Mouse (Mus musculus) urinary bladder, postnatal 36 days (tissue): ENCODE measurements around the gene Mthfs.
"Not testable (repeated sequence)": the region's sequence is repeated elsewhere in the genome, so short reads cannot be mapped to it uniquely, and the experiment has no call there.

Source experiments
- DNase-seq, 2 experiments: peaks; one replicate each; pipeline ENCODE4 v3.0.0; 2022; ENCODE audit warnings: low spot score in 2 of 2, mixed read lengths in 1 of 2

Mthfs gene

DNA sequence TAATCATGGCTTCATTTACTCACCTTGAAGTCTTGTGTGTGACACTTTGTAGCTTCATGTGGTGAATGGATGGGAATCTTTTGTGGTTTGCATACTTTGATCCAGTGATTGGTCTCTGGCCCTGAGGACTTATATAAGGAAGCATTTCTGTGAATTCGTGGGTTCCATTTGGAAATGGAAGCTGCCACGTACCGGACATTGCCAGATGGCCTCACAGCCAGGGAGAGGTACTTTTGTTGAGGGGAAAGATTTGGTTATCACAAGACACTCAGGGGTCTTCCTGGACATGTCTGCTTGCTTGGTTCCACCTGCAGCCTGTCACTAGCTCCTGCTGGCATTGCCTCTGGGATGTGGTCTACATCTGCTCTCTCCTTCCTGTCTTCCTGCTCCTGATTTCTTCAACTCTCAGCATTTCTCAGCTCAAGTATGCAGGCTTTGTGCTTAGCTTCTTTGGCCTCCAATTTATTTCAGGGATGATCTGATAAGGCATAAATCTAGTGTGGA is 30.1 kb downstream of the Mthfs start:
- DNase-seq: not testable (repeated sequence)

DNA sequence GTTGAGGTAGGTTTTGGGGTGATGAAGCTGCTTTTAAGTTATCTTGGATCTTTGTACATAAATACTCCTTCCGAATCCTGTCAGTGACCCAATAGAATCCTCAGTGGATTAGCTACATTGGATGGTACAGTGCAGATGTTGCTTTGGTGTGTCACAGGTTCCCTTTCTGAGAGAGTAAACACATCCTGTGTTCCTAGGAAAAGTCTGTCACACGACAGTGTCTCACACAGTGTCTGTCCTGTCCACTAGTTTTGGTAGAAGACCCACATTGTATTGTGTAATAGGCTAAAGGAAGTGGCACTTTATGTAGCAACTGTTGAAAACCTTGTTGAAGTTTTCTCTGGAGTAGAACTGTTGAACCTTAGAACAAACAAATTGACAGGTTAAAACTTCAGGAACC is 42.9 kb downstream of the Mthfs start:
- DNase-seq: no peak

DNA sequence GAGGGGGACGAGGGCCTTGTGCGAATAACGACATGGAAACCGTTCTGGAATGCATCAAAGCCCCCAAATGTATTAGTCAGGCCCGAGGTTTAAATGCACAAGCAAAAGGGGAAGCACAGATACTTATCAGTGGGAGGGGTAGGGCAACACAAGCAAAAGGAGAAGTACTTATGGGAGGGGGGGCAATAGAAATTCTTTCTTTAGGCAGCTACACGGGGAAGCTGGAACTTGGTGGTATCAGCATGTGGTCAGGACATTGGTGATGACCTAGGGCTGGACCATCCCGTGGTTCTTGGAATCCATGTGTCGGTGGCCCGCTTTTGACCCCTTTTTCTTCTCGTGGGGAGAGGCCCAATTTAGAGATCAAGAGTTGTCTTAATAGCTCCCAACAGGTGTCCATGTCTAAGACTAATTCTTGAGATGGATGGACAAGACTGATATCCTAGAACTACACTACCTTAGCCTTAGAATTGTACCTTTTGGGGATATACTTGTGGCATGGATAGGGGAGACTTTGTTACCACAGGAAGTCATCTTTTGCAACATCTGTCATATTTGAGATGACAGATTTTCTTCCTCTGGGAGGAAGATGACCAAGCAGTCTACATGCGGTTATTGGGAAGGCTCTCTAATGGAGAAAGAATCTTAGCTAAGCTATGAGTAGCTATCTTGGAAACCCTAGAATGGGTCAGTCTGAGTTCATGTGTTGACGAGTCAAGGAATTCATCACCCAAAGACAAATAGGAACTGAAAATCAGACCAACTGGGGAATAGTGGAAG is 46.3 kb downstream of the Mthfs start:
- no peak for DNase-seq

DNA sequence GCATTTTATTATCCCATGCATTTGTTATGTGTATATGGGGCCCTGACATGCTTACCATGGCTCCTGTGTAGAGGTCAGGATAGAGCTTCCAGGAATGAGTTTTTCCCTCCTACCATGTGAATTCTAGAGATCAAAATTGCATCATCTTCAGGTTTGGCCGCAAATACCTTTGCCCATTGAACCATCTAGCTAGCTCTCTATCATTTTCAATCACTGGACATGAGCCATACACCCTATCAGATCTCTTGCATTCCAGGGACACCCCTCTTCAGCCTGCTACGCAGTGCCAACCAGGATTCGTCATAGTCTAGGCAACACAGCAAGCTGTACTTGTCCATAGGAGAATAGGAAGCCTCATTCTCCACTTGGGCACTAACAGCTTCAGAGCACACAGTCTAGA is 53.5 kb downstream of the Mthfs start:
- no peak for DNase-seq

DNA sequence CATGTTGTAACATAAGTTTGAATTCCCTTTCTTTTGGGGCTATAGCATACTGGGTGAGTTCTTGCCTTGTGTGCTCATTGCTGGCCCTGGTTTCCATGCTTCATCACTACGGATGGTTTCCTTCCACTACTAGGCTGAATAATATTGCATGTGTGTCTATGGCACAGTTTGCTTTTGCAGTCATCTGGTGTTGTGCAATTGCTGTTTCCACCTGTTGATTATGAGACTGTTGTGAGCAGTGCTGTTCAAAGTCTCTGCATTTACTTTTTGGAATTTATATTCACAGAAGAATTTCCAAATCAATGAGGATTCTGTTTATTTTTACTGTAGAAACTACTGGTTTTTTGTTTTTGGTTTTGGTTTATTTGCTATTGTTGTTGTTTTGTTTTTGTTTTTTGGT is 54.1 kb downstream of the Mthfs start:
- no peak for DNase-seq

DNA sequence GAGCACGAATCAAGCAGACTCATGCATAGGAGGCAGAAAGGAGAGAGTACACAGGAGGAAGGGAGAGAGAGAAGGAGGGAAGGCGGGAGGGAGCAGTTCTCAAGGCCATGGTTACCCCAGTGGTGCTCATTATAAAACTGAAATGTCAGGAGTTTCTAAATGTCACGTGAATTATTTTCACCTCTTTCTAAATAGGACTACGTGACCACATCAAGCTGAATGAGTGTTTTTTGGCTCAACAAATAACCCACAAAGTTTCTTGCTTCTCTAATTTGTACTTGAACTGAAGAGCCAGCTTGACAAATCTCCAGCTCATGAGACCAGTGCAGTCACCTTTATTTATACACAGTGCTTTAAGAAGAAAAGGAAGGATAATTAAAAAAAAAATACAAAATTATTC is 56.6 kb downstream of the Mthfs start:
- DNase-seq: no peak

DNA sequence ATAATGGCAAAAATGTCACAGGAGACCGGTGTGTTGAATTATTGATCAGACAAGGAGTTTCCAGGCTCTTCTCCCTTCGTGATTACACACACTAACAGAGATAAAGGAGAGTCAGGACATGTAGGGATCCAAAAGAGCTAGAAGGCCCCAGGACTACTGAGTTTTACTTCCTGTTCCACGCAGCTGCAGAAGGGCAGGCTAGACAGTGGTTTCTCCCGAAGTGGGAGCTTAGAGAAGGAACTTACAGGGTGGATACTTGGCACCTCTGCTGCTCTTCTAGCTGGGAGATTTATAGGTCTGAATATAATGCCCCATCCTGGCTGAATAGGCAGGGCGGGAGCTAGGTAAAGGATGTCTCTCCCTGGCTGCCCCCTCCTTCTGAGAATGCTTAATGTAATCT is 57.1 kb downstream of the Mthfs start:
- no peak for DNase-seq

DNA sequence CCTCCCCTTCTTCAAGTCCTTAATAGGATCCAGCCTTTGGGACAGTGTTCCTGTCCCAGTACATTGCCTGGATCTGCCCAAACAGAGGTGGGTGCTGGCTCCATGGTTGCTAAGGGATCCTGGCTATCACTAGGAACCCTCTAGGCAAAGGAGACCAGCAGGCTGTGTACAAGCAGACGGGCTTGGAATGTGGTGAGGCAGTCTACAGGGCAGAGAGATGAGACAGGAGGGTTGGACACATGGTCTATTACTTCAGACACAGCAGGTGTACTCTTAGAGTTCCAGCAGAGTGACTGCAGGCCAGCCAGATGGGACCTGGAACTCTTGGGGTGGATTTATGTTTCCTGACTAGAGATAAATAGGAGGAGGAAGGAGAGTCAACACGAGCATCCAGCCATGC is 59.9 kb downstream of the Mthfs start:
- DNase-seq: no peak

DNA sequence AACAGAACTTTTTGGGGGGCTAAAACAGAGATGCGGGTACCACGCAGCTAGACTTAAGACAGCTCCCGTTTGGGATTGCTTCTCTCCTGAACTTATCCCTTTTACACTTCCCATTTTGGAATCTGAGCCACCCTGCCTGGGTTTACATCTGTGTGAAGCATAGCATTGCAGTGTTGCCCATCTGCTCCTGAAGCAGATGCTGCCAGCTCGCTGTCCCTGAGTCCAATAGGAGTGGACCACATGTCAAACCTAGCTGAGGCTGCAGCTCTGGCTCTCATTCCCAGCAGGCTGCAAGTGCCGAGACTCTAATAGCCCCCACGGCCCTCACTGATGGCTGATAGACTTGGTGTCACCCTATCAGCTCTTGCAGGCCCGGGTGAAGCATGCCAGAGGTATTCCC is 63.3 kb downstream of the Mthfs start:
- DNase-seq: no peak

DNA sequence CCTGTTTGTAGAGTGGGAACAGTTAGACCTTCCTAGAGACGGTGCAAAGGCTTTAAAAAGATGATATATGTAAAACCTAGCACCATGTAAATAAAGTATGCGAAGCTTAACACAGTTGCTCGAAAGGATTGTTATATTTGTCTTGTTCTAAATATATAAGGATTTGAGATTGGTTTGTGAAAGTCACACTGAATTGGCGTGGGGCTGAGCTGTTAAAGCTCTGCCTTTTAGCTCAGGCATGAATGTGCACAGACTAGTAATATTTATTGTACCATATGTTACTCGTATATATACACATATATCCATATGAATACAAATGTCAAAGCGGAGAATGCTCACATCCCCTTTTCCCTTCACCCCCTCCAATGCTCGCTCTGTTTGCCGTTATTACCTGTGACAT is 67.7 kb downstream of the Mthfs start:
- DNase-seq: no peak

DNA sequence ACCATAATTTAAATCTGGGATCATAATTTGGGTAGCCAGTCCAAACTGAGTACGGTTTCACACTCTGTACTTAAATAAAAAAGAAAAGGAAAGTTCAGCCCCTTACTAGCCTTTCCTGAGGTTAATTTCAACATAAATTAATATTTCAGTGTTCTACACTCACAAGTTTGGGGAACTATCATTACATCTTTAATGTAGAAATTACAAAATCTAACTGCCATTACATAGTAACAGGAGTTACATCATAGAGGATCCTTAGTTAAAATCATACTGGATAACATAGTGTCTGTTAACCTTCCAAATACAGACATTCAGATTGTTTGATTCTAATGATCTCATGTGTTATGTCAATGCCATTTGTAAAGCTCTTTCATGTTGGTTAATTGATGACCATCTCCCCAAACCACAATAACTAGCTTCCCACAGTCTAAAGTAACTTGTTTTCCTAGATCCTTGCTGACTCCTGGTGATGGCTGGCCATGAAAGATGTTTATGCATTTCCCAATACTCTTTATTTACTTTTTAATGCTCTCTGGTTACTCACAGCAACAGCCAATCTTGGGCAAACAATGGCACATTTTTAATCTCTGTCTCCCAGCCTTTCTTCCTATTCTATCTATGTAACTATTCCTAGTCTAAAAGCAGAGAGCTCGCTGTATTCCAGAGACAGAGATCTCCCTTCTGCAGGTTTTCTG is 72.0 kb downstream of the Mthfs start:
- DNase-seq: no peak

DNA sequence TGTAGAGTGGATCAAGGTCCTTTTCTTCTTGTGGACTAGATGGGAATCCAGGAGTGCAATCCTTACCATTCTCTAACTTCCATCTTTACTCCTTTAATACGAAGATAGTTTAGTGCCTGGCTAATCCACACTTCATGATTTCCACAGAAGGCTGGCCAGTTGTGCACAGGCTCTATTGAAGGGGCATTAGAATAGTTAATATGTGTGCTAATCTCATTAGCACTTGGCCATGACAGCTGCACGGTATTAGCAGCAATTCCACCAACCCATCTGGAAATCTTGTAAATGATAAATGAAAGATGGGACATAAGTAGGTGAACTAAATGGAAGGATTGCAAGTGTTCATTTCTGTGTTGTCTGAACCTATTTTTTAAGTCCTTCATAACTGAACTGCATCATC is 77.6 kb downstream of the Mthfs start:
- no peak for DNase-seq

DNA sequence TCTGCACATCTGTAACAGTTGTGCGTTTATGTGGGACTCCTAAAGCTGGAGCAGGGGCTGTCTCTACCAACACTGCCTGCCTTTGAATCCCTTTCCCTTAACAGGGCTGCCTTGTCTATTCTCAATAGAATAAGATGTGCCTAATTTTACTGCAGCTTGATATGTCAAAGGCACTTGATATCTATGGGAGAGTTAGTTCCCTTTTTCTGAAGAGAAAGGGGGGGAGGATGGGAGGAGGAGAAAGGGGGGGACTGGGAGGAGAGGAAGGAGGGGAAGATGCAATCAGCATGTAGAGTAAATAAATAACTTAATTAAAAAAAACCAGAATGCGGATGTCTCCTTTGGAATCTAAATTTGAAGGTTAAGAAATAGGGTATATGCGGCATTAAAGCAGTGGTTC is 82.9 kb downstream of the Mthfs start:
- DNase-seq: no peak

DNA sequence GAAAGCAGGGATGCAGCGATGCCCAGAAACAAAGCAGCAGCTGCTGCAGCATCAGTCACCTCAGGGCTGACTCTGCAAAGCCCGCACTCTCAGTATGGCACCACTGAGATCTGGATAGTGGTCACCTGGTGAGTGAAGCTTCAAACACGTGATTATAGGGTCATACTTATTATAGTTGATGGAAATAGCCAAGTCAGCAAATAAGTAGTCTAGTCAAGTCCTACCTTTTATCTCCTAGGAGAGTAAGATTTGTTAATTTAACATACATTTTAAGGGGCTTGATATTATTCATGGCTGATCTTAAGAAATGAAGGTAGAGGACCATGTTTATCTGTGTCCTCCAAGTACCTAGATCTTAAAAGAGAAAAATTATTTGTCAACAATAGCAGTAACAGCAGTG is 83.6 kb downstream of the Mthfs start:
- no peak for DNase-seq

DNA sequence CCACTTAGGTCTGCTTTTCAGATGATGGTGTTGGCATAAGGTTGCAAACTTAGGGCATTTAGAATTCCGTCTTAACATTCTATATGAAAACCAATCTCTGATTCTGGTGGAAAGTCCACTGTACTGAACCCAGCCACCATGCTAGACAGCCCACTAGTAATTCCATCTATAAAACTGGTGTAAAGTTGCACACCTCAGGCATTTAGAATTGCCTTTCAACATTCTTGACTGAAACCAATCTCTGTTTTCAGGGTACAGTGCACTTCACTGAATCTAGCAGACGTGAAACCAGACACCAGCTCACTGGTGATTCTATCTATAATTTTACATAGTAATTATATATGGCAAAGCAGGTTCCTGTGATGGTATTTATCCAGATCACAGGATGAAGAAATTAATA is 95.2 kb downstream of the Mthfs start:
- DNase-seq: no peak

DNA sequence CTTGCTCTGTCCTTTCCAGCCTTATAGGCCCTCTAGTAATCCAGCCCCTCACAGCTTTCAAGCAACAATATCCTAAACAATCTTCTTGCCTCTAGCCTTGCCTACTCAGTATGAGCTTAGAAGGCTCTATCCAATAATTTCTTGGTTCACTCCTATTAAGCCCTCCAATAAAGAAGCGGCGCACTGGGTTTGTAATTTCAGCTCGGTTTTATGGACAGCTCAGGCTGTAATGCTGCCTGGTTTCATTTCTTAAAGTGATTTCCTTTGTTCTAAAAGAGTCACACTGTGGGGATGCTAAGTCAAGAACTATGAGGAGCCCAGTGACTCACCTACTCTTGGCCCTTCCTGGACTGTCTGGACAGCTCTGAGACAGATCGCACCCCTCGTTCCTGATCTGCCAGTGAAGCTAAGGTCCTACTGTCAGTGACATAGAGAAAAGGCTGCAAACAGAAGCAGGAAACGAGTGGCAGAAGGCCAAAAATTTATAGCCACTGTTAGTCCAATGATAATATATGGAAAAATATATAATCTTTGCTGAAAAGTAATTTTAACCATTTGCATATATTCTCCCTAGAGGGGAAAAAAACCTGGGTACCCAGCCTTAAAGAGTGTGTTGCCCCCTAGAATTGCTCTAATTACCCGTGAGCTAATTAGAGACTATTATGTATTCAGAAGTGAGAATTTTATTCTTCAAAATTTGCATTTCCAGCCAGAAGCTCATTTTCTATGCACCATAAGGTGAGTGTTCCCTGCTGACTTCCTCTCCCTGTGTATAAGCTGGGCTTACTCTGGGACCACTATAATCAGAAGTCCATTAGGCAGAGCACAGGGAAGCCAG is 98.1 kb downstream of the Mthfs start:
- no peak for DNase-seq

DNA sequence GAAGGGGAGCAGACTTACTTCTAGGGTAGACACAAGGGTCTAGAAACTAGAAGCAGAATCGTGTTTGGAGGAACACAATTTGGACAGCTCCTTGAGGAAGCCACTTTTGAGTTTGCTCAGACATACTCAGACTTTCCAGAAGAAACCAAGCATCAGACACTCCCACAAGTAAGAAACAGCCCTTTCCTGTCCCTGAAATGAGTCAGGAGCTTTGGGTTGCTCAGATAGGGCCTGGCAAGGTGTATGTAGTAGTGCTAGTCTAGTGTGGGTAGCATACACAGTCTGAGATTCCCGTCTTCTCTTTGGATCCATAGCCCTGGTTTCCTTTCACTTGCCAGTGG is 98.7 kb downstream of the Mthfs start:
- DNase-seq: no peak

DNA sequence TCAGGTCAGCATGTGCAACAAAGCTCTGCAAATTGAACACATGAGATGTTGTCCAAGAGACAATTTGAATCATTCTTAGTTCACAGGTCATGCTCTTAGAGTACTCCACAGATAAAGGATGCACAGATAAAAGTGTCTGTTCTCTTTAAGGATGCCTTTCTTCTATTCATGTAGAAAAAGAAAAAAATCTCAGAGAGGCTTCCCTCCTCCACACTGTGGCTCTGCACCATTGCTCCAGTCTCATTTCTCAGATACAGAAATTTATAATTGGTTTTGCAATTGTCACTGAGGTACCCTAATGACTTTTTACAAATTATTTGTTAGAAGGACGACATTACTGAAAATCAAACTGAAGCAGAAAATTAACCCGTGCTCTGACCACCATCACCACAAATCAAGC is 101.2 kb downstream of the Mthfs start:
- DNase-seq: no peak

DNA sequence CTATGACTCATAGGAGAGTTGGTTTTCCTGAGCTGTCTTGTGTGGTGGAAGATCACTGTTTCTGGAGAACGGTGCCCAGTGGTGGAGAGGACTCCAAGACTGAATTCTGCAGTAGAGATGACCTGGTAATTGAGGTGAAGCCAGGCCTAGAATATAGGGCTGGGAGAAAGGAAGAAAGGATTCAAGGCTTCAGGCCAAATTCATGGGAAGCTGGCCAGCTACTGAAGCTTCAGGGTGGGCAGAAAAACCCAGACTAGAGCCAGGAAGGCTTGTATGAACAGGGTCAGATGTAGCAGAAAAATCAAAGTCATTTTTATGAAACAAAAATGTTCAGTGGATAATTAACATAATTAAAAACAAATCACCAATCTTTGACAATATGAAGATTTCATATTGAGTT is 163.3 kb downstream of the Mthfs start:
- DNase-seq: no peak

DNA sequence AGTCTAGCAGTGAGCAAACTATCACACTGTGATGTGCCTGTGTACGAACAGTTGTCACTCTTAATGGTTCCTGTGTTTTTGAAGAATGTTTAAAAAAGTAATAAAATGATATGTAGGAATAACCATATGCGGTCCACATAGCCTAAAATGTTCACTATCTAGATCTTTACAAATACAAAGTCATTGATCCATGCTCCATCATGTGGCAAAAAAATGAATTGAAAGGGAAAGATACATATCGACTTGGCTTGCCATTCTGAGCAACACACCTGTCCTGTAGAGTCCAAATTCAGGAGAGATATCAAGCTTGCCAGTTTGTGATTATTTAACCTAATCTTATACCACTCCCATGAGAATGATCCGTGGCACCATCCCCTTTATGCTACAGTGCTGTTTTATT is 164.2 kb downstream of the Mthfs start:
- DNase-seq: no peak

DNA sequence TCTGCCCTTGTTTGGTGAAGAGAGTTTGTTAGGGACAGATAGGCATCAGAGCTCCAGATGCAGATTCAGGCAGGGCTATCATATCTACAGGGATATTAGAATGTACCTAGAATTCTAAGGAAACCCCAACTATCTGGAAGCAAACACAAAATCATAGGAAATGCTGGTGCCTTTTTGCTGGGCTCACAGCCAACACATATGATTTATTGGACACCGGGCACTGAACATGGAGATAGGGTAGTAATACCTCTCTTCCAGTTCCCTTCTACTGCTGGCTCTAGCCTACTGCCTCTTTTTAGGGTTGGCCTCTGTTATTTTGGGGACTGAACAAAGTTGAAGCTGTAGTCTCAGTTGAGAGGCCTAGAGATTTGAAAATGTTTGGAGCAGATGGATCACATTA is 192.6 kb downstream of the Mthfs start:
- DNase-seq: no peak
